Mouse (Mus musculus) mature B cell (primary cell): Measurements from ENCODE around the gene Thsd7a.

Experiments
- in situ Hi-C: fragments of 300-500 bp; cut with MboI; formaldehyde crosslinking; loops from 2 replicates; pipeline ENCODE4 v1.14.3; 2019

Gene Thsd7a

DNA sequence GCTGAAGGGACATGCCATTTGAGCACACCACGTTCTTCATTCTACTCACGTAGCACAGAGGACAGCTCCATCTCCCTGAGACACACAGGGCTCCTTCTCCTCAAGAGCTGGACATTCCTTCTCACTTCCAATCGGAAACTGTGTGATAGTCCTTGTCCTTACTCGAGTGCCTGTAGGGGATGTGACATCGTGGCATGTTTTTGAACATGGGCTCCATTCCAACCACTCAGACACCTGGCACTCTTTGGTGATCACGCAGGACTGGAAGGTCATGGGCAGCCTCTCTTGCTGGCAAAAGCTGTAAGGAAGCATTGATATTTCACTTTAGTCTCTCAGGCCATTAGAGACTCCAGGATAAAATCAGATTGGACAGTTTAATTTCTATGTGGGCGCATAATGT is 245.3 kb downstream of the Thsd7a start:
- in situ Hi-C loops, result no loop called here

GRCm38 (mm10) chr6:12500888-12501287 is 248.3 kb downstream of the Thsd7a start:
- in situ Hi-C loops, result no loop called here

DNA sequence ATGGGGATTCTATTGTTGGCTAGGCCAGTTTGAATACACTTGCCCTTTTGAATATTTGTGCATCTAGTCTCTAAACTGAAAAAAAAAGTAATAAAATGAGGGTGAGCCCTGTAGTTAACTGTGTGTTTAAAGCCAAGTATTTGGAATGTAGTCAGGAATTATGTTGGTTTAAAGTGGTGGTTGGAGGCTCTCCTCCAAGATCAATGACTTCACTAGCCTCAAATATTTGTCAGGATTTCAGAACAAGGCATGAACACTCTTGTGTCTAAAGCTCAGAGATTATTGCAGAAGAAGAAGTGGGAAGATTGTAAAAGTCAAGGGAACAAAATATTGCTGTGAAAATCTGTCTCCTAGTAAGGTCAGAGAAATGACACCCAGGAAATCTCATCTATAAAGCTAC is 249.3 kb downstream of the Thsd7a start:
- in situ Hi-C loops, result no loop called here

GRCm38 (mm10) chr6:12493571-12493970 is 255.6 kb downstream of the Thsd7a start:
- in situ Hi-C loops, result no loop called here

- in situ Hi-C loops, result no loop called here
These were observed 260.3 kb downstream of the Thsd7a start for GRCm38 (mm10) chr6:12488882-12489281.

DNA sequence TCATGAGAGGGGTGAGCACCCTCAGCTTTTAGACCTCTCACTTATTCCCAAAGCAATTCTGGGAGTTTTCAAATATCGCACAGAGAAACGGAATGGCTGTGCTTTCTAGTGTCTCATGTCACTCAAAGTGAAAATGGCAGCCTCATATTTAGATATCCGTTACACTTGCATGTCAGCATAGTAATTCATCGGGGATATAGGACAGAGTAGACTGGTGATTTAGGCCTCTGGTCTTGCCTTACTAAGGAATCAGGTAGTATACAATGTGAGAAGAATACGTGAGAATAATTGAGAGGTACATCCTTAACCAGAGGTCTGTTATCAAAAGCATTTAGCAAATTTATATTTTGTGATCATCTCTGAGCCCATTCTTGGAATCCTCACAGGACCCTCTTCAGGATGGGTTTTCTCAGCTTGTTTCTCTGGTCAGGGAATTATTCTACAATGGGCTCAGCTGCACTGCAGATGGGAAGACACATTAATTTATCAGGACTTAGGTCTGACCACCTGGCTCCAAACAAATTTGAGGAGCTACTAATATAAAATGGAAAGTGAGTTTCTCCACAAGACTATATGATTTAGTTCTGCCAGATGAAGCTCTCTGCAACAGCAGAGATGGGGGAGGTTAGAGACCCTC is 267.6 kb downstream of the Thsd7a start:
- in situ Hi-C loops, result no loop called here

DNA sequence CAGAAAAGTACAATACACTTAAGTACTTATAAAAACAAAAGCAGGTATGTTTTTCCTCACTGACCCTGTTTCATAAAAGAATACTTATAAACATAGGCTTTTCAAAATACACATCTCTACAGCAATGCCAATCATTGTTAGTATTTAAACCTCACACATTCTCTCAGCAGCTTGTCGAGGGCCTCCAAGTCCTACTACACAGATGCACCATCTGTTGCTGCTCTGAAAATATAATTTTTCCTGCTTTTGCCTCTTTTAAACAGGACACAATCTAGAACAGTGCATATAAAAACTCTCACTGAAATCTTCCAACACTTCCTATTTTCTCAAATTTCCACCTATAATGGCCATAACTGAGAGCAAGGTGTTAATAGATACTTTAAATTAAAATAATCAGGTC is 270.9 kb downstream of the Thsd7a start:
- in situ Hi-C loops, result no loop called here

GRCm38 (mm10) chr6:12470935-12471334 is 278.3 kb downstream of the Thsd7a start:
- in situ Hi-C loops, result no loop called here

DNA sequence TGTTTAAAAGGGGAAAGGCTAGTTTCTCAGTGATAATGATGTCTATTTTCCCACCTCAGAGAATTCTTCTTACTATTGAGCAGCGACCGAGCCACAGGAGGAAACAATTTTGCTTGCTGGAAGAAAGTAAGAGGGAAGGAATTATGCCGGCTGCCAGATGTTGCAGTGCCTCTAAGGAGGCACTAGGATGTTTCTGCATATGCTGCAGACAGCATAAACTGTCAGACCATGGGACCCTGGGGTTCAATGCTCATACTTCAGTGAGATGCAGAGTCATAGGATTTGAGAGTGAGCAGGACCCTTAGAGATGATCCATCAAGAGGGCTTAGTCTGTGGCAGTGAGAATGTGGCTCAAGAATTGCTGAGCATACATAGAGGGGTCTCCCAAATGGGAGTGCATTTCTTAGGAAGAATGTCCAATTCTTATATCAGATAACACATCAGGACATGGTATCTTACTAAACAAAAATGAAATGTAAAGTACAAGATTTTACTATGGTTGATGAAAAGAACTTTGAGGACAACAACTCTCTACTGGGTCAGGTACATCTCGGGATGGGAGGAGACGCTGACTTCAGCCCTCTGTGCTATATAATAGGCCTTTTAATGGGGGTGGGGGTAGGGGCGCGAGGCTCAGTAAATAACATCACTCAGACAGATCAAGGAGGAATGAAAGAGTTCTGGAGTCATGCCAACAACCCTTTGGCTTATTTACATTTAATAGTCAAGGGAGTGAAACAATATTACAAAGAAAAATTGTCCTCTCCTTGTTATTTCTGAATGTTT is 281.7 kb downstream of the Thsd7a start:
- in situ Hi-C loops, result no loop called here

DNA sequence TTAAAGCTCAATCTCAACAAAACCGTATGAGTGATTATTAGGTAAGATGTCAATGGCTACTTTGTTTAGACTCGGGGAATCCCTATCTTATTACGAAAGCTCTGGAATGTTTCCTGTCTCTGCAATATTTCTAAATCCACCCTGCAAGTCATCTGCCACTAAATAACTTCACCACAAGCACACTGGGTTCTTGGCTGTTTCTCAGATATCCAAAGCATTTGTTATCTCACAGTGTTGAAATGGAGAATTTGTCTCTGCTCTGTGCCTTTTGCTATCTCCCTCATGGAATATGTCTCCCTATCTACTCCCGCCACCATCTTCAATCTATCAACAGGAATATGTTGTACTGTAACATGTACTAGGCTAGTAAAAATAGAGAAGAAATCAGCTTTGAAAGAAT is 290.4 kb downstream of the Thsd7a start:
- in situ Hi-C loops, result no loop called here

- in situ Hi-C loops, result no loop called here
These were observed 291.8 kb downstream of the Thsd7a start for GRCm38 (mm10) chr6:12457451-12457850.

DNA sequence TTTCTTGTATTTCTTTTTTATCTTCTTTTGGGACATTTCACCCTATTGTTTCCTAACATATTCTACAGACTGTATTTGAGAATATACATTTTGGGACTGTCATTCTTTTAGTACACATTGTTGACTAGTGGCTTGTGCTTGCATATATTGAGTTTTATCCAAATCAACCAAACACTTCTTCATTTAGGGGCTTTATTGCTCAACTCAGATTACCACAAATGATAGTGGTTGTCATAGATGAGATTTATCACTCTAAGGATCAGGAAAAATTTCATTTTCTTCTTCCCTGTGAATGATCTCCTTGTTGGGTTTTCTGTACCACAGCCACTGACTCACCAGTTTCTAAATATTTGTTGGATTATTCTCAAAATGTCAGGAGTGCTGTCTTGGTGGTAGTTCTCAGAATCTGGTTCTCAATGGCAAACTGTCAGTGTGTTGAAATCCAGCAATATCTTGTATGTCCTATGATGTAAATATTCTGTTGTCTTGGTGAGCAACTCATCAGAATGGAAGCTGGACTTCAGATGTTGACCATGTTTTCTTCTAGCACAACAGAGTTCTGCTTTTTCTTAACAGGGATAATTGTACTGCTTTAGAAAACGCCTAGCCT is 294.2 kb downstream of the Thsd7a start:
- in situ Hi-C loops, result no loop called here

GRCm38 (mm10) chr6:12454132-12454531 is 295.1 kb downstream of the Thsd7a start:
- in situ Hi-C loops, result no loop called here

- in situ Hi-C loops, result no loop called here
These were observed 300.4 kb downstream of the Thsd7a start for GRCm38 (mm10) chr6:12448851-12449250.

DNA sequence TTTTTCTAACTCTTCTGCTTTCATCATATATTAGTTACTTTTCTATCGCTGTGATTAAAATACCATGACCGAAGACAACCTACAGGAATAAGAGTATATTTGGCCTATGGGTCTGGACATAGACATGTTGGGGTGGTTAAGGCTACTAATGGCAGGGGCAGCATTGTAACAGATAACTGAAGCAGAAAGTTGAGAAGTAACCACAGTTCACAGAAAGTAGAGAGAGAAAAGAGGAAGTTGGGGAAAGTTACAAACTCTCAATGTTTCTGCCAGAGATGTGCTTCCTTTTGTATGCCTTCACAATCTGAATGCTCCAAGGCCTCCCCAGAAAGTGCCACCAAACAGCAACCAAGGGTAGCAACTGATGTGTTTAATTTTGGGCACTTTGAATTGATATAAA is 303.7 kb downstream of the Thsd7a start:
- in situ Hi-C loops, result no loop called here

DNA sequence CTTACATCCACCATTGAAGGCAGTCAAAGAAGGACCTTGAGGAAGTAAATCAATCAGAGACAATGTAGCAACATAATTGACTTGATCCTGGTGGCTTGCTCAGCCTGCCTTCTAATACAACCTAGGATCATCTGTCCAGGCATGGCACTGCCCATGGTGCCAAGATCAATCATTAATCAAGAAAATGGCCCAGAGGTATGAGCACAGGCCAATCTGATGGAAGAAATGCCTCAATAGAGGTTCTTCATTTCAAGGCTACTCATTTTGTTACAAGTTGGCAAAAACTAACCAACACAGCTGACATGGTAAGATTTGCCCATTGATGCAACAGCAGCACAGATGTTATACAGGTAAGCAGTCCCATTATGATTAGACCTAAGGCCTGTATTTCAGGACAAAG is 309.6 kb downstream of the Thsd7a start:
- in situ Hi-C loops, result no loop called here

- in situ Hi-C loops, result no loop called here
These were observed 330.1 kb downstream of the Thsd7a start for GRCm38 (mm10) chr6:12419070-12419469.

DNA sequence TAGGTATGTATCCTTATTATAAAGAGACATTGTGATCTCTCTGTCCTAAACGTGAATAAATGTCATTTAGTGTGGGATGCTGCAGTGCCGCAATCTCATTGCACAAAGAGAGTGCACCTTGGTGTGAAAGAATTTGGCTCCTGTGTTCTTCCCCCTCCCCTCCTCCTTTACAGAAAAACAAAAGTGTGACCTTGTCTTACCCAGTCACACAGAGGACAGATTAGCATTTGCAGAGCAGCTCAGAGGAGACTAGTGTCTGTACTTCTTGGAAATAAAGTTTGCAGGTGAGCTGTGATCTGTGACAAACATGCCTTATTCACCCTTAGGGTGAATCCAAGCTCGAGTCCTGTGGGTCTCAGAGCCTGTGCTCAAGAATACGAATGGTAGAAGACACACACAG is 332.2 kb downstream of the Thsd7a start:
- in situ Hi-C loops, result no loop called here

- in situ Hi-C loops, result no loop called here
These were observed 344.8 kb downstream of the Thsd7a start for GRCm38 (mm10) chr6:12404441-12404840.

- in situ Hi-C loops, result no loop called here
These were observed 346.2 kb downstream of the Thsd7a start for GRCm38 (mm10) chr6:12402996-12403395.

GRCm38 (mm10) chr6:12397776-12398522 is 351.3 kb downstream of the Thsd7a start:
- in situ Hi-C loops, result no loop called here

DNA sequence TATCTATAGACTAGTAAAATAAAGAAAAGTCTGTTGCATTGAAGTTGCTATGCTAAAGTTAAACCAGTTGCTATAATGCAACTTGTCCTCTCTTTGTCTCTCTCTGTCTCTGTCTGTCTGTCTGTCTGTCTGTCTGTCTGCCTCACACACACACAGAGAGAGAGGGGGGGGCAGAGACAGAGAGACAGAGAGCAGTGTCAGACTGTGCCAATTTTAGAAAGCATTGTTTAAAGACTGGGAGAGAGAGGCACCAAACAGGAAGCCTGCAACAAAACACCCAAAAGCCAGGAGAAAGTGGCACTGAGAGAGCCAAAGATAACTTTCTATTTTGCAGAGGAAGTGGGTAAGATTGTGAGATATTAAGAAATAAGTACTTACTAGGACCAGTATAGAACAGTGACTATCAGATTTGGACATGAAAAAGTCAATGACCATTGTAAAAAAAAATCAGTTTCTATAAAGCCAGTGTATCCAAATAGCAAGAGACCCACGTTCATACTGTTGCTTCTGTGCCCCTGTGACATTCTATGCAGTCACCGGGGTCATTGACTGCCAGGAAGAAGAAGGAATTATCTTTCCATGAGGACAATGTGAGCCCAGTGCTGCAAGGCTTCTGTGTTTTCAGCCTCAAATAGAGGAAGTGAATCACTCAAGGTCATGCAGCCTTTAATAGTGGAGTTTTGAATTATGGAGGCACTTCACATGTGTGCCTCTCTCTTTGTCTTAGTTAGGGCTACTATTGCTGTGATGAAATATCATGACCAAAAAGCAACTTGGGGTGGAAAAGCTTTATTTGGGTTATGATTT is 355.4 kb downstream of the Thsd7a start:
- in situ Hi-C loops, result no loop called here
